Mouse (Mus musculus) spleen, adult 2 months (tissue): ENCODE data around the gene Ehmt1.
A peak's percentile ranks its signal among the peaks of the same experiment; 100 is the strongest.

Source experiments
- CTCF ChIP-seq: fragments of 200-500 bp; IDR thresholded peaks from 2 replicates; pipeline ENCODE4 v1.5.1; 2011; ENCODE audit warnings: mild to moderate bottlenecking, inconsistent platforms; ENCODE audit not compliant: insufficient read depth, insufficient read length, insufficient replicate concordance; ENCODE audit errors: extremely low read depth
- POLR2A ChIP-seq: fragments of 200-500 bp; IDR thresholded peaks from 2 replicates; pipeline ENCODE4 v1.6.1; 2011; ENCODE audit warnings: low read depth, low read length, inconsistent platforms

DNA sequence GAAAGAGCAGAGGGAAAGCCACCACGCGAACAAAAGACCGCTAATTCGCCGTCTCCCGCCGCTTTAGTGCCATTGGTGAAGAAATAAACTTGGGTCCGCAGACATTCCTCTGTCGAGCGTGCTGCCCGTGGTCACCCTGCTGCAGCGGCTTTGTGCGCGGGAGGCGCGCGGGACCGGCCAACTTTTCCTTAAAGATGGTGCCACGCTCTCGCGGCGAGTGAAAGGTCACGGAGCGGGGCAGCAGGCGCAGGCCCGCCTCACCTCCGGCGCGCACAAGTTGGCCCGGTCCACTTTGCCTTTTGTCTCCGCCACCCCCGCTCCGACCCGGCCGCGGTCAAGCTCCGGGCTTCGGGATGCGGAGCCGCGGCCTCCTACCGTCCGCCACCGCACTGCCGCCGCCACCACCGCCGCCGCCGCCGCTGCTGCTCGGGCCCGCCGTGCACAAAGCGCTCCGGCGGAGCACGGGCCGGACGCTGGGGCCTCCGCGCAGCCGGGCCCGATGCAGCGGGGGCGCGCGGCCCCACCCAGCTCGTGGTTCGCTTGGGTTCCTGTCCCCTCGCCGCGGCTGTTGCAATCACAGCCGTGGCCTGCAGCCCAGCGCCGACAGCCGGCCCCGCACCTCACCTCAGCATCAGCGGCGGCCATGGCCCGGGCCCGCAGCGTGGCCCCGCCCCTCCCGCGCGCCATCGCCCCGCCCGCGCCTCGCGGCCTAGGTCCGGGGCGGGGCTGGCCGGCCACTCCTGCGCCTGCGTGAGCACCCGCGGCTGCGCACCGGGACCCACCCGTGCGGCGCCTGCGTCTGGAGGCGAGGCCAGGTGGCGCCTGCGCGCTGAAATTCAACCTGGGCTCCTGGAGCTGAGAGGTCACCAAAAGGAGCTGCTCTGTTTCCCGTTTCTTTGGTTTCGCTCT is at the start of gene Ehmt1:
- TF ChIP-seq CTCF (no peak), POLR2A (peak; percentile 58)
